Mouse (Mus musculus): Measurements from ENCODE around the gene Pgghg. TPM values are rescaled to one million over a fixed set of nuclear protein-coding genes. Genes with fewer than 3 reads are reported as not detected.

The Pgghg gene
- polyA plus RNA-seq (2012; rRNA removed), result 6.0 and 7.0 TPM in 2 replicates

DNA sequence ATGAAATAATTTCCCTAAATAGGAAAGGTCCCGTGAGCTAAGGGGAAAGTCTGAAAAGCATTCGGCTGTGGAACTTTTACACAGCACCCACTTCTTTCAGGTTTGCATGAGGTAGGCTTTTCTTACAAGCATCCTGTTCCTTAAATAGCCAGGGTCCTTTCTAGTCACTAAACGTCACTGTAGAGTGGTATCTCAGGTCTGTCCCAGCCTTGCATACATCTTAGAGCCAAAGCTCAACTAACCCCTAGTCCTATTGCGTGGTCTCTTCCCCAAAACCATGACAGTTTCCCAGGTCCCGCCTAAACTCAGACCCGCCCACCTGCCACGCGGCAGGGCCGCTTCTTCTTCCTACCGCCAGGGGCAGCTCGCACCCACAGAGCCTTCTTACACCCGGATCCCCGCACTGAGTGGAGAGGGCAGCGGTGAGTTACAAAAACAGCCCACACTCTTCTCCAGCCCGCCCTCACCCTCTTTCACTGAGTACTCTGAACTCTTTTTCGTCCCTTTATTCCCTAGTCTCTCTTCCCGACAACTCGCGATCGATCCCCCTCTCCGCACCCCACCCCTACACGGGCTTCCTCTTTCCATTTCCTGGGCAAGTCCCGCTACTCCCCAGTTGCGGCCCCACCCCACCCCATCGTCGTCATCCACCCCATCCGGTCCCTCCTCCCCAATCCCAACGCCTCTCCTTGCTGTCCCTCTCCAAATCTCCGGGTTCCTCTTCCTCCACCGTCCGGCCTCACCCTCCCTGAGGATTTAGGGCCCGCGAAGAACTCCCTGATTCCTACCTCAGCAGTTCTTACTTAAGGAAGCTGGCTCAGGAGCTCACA, at the start of gene Pgghg:
Pgghg (plus strand) TSS at position 170 of the 830 bp plus-strand sequence.

GRCm38 (mm10) chr7:140900220-140900619, 41.0 kb upstream of the Pgghg start, which contains the start of gene Cox8b:
TSS of gene Cox8b (minus strand) at chr7:140900446.

GRCm38 (mm10) chr7:140920418-140921029, 20.7 kb upstream of the Pgghg start, which contains the start of gene Nlrp6:
TSS of gene Nlrp6 (plus strand) at chr7:140920902.

DNA sequence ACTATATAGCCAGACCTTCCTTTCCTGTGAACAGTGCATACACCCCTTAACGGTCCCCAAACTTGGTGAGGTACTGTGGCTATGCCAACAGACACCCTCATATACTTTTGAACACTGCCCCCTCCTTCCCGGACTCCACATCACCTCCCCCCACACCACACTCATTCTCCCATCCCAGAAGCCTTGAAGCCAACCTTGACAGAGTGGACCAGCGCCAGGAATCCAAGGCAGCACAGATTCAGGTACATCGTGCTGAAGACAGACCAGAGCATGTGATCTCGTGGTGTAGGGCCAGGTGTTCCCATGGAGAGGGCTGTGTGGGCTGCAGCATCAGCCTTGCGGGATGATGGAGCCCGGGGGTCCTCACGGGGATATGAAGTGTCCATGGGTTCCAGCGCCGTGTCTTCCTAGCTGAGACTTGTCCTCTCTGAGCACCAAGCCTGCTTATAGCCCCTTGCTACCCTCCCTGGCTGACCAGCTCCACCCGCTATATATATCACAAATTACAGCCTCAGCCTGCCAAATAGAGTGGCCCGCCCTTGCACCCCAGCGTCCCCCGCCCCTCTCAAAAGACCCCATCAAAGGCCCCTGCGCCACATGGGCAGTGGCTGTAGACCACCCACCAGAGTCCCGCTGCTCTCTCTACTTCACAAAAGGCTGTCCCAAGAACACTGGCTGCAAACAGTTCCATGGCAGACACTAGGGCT, 8.8 kb downstream of the Pgghg start, which contains the start of gene Ifitm5:
Ifitm5 (minus strand) TSS at position 468 of the 707 bp plus-strand sequence.

GRCm38 (mm10) chr7:140955758-140956555, 14.8 kb downstream of the Pgghg start, which contains the start of the genes Gm45717 and Ifitm2:
TSS of gene Gm45717 (minus strand) at chr7:140955937.
TSS of gene Ifitm2 (minus strand) at chr7:140955987.

DNA sequence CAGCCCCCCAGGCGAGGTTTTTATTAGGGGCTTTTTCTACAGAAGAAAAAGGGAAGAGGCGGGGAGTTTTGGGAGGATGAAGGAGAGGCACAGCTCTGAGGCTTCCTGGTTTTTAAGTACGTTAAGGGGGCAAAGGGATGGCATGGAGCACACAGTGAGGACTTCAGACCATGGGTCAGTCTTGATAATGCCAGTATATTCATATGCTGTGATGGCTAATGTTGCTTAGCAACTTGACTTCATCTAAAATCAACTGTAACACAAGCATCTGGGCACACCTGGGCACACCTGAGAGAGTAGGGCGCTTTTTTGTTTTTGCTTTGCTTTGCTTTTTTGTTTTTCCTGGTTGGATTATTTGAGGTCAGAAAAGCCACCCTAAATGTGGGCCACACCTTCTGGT, 25.7 kb downstream of the Pgghg start, which contains the start of gene Ifitm1:
Ifitm1 (plus strand) TSS at position 301 of the 400 bp plus-strand sequence.

Other genes with a start within 250 kb of the Pgghg start
- gene Olfr541, start 244.1 kb upstream of the Pgghg start, polyA plus RNA-seq (2012; rRNA removed), result not detected in 2 replicates
- 0.06 and 0.07 TPM in 2 replicates for gene Cyp2e1, start 177.7 kb upstream of the Pgghg start, polyA plus RNA-seq (2012; rRNA removed)
- gene Syce1, start 153.5 kb upstream of the Pgghg start, polyA plus RNA-seq (2012; rRNA removed), result 0.05 and 0.12 TPM in 2 replicates
- 0.11 and 0.14 TPM in 2 replicates for gene Zfp941, start 119.2 kb upstream of the Pgghg start, polyA plus RNA-seq (2012; rRNA removed)
- 7.3 and 8.3 TPM in 2 replicates for gene Urah, start 106.4 kb upstream of the Pgghg start, polyA plus RNA-seq (2012; rRNA removed)
- not detected in 2 replicates for gene Scgb1c1, start 95.8 kb upstream of the Pgghg start, polyA plus RNA-seq (2012; rRNA removed)
- gene Odf3, start 93.6 kb upstream of the Pgghg start, polyA plus RNA-seq (2012; rRNA removed), result not detected in 2 replicates
- gene Gm45785, start 85.1 kb upstream of the Pgghg start, polyA plus RNA-seq (2012; rRNA removed), result not detected in 2 replicates
- gene Ric8a, start 84.4 kb upstream of the Pgghg start, polyA plus RNA-seq (2012; rRNA removed), result 14.7 and 15.6 TPM in 2 replicates
- 10.5 and 11.7 TPM in 2 replicates for gene Bet1l, start 83.8 kb upstream of the Pgghg start, polyA plus RNA-seq (2012; rRNA removed)
- gene Psmd13, start 59.4 kb upstream of the Pgghg start, polyA plus RNA-seq (2012; rRNA removed), result 50.0 and 57.2 TPM in 2 replicates
- 12.5 and 15.1 TPM in 2 replicates for gene Sirt3, start 59.1 kb upstream of the Pgghg start, polyA plus RNA-seq (2012; rRNA removed)
- 0.48 TPM in 1 of 2 replicates, not detected in the other for gene Cox8b, start 40.9 kb upstream of the Pgghg start, polyA plus RNA-seq (2012; rRNA removed)
- 5.6 and 7.4 TPM in 2 replicates for gene Nlrp6, start 20.5 kb upstream of the Pgghg start, polyA plus RNA-seq (2012; rRNA removed)
- gene Ifitm5, start 8.9 kb downstream of the Pgghg start, polyA plus RNA-seq (2012; rRNA removed), result 0.38 and 0.46 TPM in 2 replicates
- gene Gm45717, start 14.5 kb downstream of the Pgghg start, polyA plus RNA-seq (2012; rRNA removed), result not detected in 2 replicates
- gene Ifitm2, start 14.6 kb downstream of the Pgghg start, polyA plus RNA-seq (2012; rRNA removed), result 219 and 222 TPM in 2 replicates
- gene Ifitm1, start 25.8 kb downstream of the Pgghg start, polyA plus RNA-seq (2012; rRNA removed), result 29.1 and 33.2 TPM in 2 replicates
- gene Ifitm3, start 69.4 kb downstream of the Pgghg start, polyA plus RNA-seq (2012; rRNA removed), result 28.7 and 41.6 TPM in 2 replicates
- gene Ifitm6, start 76.5 kb downstream of the Pgghg start, polyA plus RNA-seq (2012; rRNA removed), result 8.3 and 10.9 TPM in 2 replicates
- not detected in 2 replicates for gene Gm17387, start 87.7 kb downstream of the Pgghg start, polyA plus RNA-seq (2012; rRNA removed)
- gene B4galnt4, start 119.7 kb downstream of the Pgghg start, polyA plus RNA-seq (2012; rRNA removed), result 0.59 and 0.76 TPM in 2 replicates
- 0.38 and 0.48 TPM in 2 replicates for gene Pkp3, start 136.8 kb downstream of the Pgghg start, polyA plus RNA-seq (2012; rRNA removed)
- gene Sigirr, start 159.2 kb downstream of the Pgghg start, polyA plus RNA-seq (2012; rRNA removed), result 9.1 and 10.7 TPM in 2 replicates
- 0.36 TPM in 2 replicates for gene Ano9, start 176.4 kb downstream of the Pgghg start, polyA plus RNA-seq (2012; rRNA removed)
- gene Ptdss2, start 181.0 kb downstream of the Pgghg start, polyA plus RNA-seq (2012; rRNA removed), result 62.0 and 81.0 TPM in 2 replicates
- 23.5 and 28.6 TPM in 2 replicates for gene Rnh1, start 231.5 kb downstream of the Pgghg start, polyA plus RNA-seq (2012; rRNA removed)

Measured in liver, embryonic 14 days (tissue).